Mouse (Mus musculus) lung, embryonic 16.5 days (tissue): ENCODE results near the gene Fam129a. TPM values are rescaled to one million over a fixed set of nuclear protein-coding genes. Genes with fewer than 3 reads are reported as not detected.
A peak's percentile ranks its signal among the peaks of the same experiment; 100 is the strongest.

ENCODE experiments used
- ATAC-seq: fragments of 200-750 bp; cut with Nextera tagmentation; 2 replicates; pipeline ENCODE4 v1.8.0; 2017; ENCODE audit warnings: low read depth, mild to moderate bottlenecking, moderate library complexity
- H3K27ac ChIP-seq: fragments of 300-500 bp; sonication (generic); 2 replicates; pipeline ENCODE4 v1.5.1; 2014; ENCODE audit warnings: mild to moderate bottlenecking, control low read depth, low read length
- H3K27me3 ChIP-seq: fragments of 300-500 bp; sonication (generic); 2 replicates; pipeline ENCODE4 v1.6.1; 2014; ENCODE audit warnings: low read depth, low read length, mixed read lengths; ENCODE audit not compliant: control insufficient read depth, insufficient read depth
- H3K36me3 ChIP-seq: fragments of 300-500 bp; sonication (generic); 2 replicates; pipeline ENCODE4 v1.6.1; 2014; ENCODE audit warnings: low read length; ENCODE audit not compliant: control insufficient read depth, insufficient read depth
- H3K4me1 ChIP-seq: fragments of 300-500 bp; sonication (generic); replicated peaks from 2 replicates; pipeline ENCODE4 v1.6.1; 2014; ENCODE audit warnings: low read length, mixed read lengths; ENCODE audit not compliant: control insufficient read depth, insufficient read depth
- H3K4me2 ChIP-seq: fragments of 300-500 bp; sonication (generic); 2 replicates; pipeline ENCODE4 v1.6.1; 2014; ENCODE audit warnings: low read depth, low read length, control low read depth
- H3K4me3 ChIP-seq: fragments of 300-500 bp; sonication (generic); 2 replicates; pipeline ENCODE4 v1.5.1; 2014; ENCODE audit warnings: mild to moderate bottlenecking, low read length, control low read depth
- H3K9ac ChIP-seq: fragments of 300-500 bp; sonication (generic); 2 replicates; pipeline ENCODE4 v1.6.1; 2014; ENCODE audit warnings: low read length, control low read depth
- H3K9me3 ChIP-seq: fragments of 300-500 bp; sonication (generic); 2 replicates; pipeline ENCODE4 v1.6.1; 2016; ENCODE audit warnings: low read length; ENCODE audit not compliant: control insufficient read depth
- WGBS: fragments of 180-500 bp; shearing (Covaris S2); extraction: QIAGEN DNeasy Blood & Tissue Kit; methylation state at CpG from one replicate; pipeline ENCODE4 v1.1.7; 2014; 5-methylcytosine and 5-hydroxymethylcytosine counted together
- polyA plus RNA-seq: library from polyadenylated mRNA; unstranded; fragments of >200 nt; fragmentation: Nextera tagmentation; extraction: Ambion mirVana; gene quantifications from 2 replicates; pipeline ENCODE4 v1.2.1, GENCODE M21; 2015

Gene Fam129a
- polyA plus RNA-seq, 1 experiment from 2014 or later: 14.1 TPM

- no peak for ATAC-seq
- WGBS: 62% methylated on average over 11 of the region's 11 CpGs
- Histone ChIP-seq H3K4me1 (no peaks in the 10 kb centered on the region), H3K27me3 (no peaks in the 10 kb centered on the region), H3K27ac (no peak overlapping the region), H3K4me3 (no peak overlapping the region), H3K9me3 (no peaks in the 10 kb centered on the region), H3K9ac (no peak overlapping the region), H3K4me2 (no peak overlapping the region), H3K36me3 (no peaks in the 10 kb centered on the region)
Measured at GRCm38 (mm10) chr1:151560536-151560935, 10.4 kb upstream of the Fam129a start.

- H3K4me1 ChIP-seq: no peaks in the 10 kb centered on the region
Measured at GRCm38 (mm10) chr1:151563401-151563800, 7.6 kb upstream of the Fam129a start.

GRCm38 (mm10) chr1:151563893-151564292 is 7.1 kb upstream of the Fam129a start:
- Histone ChIP-seq H3K4me1 (no peaks in the 10 kb centered on the region), H3K27ac (no peak overlapping the region), H3K9me3 (no peaks in the 10 kb centered on the region), H3K27me3 (no peaks in the 10 kb centered on the region), H3K9ac (no peak overlapping the region), H3K4me3 (no peak overlapping the region), H3K36me3 (no peaks in the 10 kb centered on the region), H3K4me2 (no peak overlapping the region)
- 48% methylated on average over 6 of the region's 6 CpGs for WGBS
- no peak for ATAC-seq

More at GRCm38 (mm10) chr1:151563401-151563800, 7.6 kb upstream of the Fam129a start:
- Histone ChIP-seq H3K4me3 (no peak overlapping the region), H3K4me2 (no peak overlapping the region), H3K9me3 (no peaks in the 10 kb centered on the region), H3K27me3 (no peaks in the 10 kb centered on the region), H3K9ac (no peak overlapping the region), H3K36me3 (no peaks in the 10 kb centered on the region), H3K27ac (no peak overlapping the region)
- WGBS: 64% methylated on average over 5 of the region's 5 CpGs
- no peak for ATAC-seq

GRCm38 (mm10) chr1:151564377-151564776 is 6.6 kb upstream of the Fam129a start:
- ATAC-seq: peak; percentile 80
- Histone ChIP-seq H3K27ac (no peak overlapping the region), H3K36me3 (no peaks in the 10 kb centered on the region), H3K4me3 (no peak overlapping the region), H3K27me3 (no peaks in the 10 kb centered on the region), H3K9ac (no peak overlapping the region), H3K9me3 (no peaks in the 10 kb centered on the region), H3K4me2 (no peak overlapping the region), H3K4me1 (no peaks in the 10 kb centered on the region)
- WGBS: 11% methylated on average over 12 of the region's 12 CpGs

- no peak for ATAC-seq
- WGBS: 69% methylated on average over 7 of the region's 7 CpGs
- H3K4me1 ChIP-seq: peaks cover 3% of the 10 kb centered on the region
Measured at GRCm38 (mm10) chr1:151568682-151569081, 2.3 kb upstream of the Fam129a start.

GRCm38 (mm10) chr1:151571838-151572578 is 1.0 kb downstream of the Fam129a start:
- H3K9me3 ChIP-seq: no peaks in the 10 kb centered on the region
- peak overlapping the region; percentile 80 for H3K4me2 ChIP-seq
- 20% methylated on average over 10 of the region's 10 CpGs for WGBS
- no peaks in the 10 kb centered on the region for H3K27me3 ChIP-seq
- peak overlapping the region; percentile 72 for H3K9ac ChIP-seq
- no peaks in the 10 kb centered on the region for H3K36me3 ChIP-seq
- ATAC-seq: peak; percentile 32; the same call in 1 of the 2 replicates
- H3K4me3 ChIP-seq: peak overlapping the region; percentile 59
- no peak overlapping the region for H3K27ac ChIP-seq
- H3K4me1 ChIP-seq: peaks cover 3% of the 10 kb centered on the region

More at GRCm38 (mm10) chr1:151568682-151569081, 2.3 kb upstream of the Fam129a start:
- Histone ChIP-seq H3K27ac (no peak overlapping the region), H3K4me3 (no peak overlapping the region), H3K4me2 (no peak overlapping the region), H3K27me3 (no peaks in the 10 kb centered on the region), H3K9me3 (no peaks in the 10 kb centered on the region), H3K36me3 (no peaks in the 10 kb centered on the region), H3K9ac (no peak overlapping the region)

GRCm38 (mm10) chr1:151572601-151573320 is 1.8 kb downstream of the Fam129a start:
- Histone ChIP-seq H3K9ac (no peak overlapping the region), H3K4me1 (peaks cover 3% of the 10 kb centered on the region), H3K4me2 (peak overlapping the region; percentile 80), H3K27ac (no peak overlapping the region), H3K4me3 (no peak overlapping the region), H3K36me3 (no peaks in the 10 kb centered on the region), H3K9me3 (no peaks in the 10 kb centered on the region), H3K27me3 (no peaks in the 10 kb centered on the region)
- no peak for ATAC-seq
- 72% methylated on average over 7 of the region's 7 CpGs for WGBS

GRCm38 (mm10) chr1:151580200-151580982 is 9.4 kb downstream of the Fam129a start:
- H3K9me3 ChIP-seq: no peaks in the 10 kb centered on the region
- peaks cover 12% of the 10 kb centered on the region for H3K4me1 ChIP-seq
- no peak overlapping the region for H3K4me3 ChIP-seq
- H3K27me3 ChIP-seq: no peaks in the 10 kb centered on the region
- WGBS: 73% methylated on average over 8 of the region's 8 CpGs
- H3K4me2 ChIP-seq: no peak overlapping the region
- ATAC-seq: no peak
- H3K9ac ChIP-seq: no peak overlapping the region
- no peak overlapping the region for H3K27ac ChIP-seq
- H3K36me3 ChIP-seq: no peaks in the 10 kb centered on the region

- Histone ChIP-seq H3K4me1 (peaks cover 12% of the 10 kb centered on the region), H3K27me3 (no peaks in the 10 kb centered on the region), H3K4me2 (no peak overlapping the region), H3K27ac (no peak overlapping the region), H3K4me3 (no peak overlapping the region), H3K9ac (no peak overlapping the region), H3K36me3 (no peaks in the 10 kb centered on the region), H3K9me3 (no peaks in the 10 kb centered on the region)
- no peak for ATAC-seq
- 67% methylated on average over 6 of the region's 6 CpGs for WGBS
Measured at GRCm38 (mm10) chr1:151581454-151581853, 10.5 kb downstream of the Fam129a start.
